Comparison of ENCODE assay signal across 8 mouse cellular contexts in the genomic region with DNA sequence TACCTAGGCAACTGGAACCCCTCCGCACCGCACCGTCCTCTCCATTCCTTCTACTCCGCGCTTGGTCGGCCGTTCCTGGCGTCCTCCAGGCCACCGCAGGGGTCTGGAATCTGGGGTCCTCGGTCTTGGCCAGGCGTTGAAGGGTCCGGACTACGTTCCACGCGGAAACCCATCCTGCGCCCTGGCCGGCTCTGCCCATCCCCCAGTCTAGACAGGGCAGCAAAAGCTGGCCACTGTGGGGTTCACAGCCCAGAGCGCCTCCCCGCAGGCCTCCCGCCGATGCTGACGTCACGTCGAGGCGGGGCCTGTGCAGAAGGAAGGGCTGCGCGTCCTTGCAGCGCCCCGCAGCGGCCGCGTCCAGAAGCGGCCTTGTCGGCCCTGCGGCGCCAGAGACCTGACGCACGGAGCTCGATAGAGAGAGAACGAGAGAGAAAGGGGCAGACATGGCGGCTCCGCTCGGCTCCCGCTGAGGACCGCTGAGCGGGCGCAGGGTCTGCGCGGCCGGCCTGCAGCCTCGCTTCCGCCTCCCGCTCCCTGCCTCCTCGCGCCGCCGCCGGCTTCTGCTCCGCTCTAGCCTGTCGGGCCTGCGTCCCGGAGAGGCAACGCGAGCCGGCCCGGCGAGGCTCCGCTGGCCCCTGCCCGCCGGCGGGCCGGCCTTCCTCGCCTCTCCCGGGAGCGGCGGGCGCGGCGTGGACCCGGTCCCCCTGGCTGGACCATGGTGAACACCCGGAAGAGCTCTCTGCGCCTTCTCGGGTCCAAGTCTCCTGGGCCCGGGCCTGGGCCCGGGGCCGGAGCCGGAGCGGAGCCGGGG. TPM values are rescaled to one million over a fixed set of nuclear protein-coding genes. Genes with fewer than 3 reads are reported as not detected.
A peak's percentile ranks its signal among the peaks of the same experiment; 100 is the strongest.
DNase-seq lines count a peak whose midpoint lies in the region; ATAC-seq lines count a peak whose summit lies in the region.

Atad2b (plus strand) TSS at position 360 of the 811 bp plus-strand sequence.

- no peaks in the 10 kb centered on the region for H3K9me3 ChIP-seq in hindbrain, embryonic 13.5 days

- peaks cover 17% of the 10 kb centered on the region for H3K4me1 ChIP-seq in hindbrain, embryonic 13.5 days (replicated peaks)

- no peaks in the 10 kb centered on the region for H3K27me3 ChIP-seq in hindbrain, embryonic 13.5 days

- peak; percentile 96 for ATAC-seq in hindbrain, embryonic 13.5 days (ENCODE audit: low FRiP score)

- under 1% methylated on average over 54 of the region's 89 CpGs for WGBS in hindbrain, embryonic 13.5 days

- H3K9ac ChIP-seq in hindbrain, embryonic 13.5 days: peak within 1 kb of the TSS; percentile 98

- DNase-seq in NIH3T3 (ENCODE audit: low read depth): peak; percentile 99
- DNase-seq in cerebellum, postnatal 10 days: peak; percentile 99
- DNase-seq in frontal cortex, postnatal 14 days (ENCODE audit: low spot score in 2 of 2): peak; percentile 92 to 96
- DNase-seq in layer of hippocampus, postnatal 25 days (ENCODE audit: extremely low spot score in 1 of 2, low spot score in 1 of 2): peak; percentile 94 to 97
- DNase-seq in lung, postnatal 25 days (ENCODE audit: low spot score): peak; percentile 97
- DNase-seq in retina, embryonic 14.5 days (ENCODE audit: low spot score): peak; percentile 97
- peak; percentile 99 for DNase-seq in thymus, postnatal 4 days

- peak within 1 kb of the TSS; percentile 99 for H3K27ac ChIP-seq in hindbrain, embryonic 13.5 days

- peak within 1 kb of the TSS; percentile 95 for H3K4me3 ChIP-seq in hindbrain, embryonic 13.5 days

- no peaks in the 10 kb centered on the region for H3K36me3 ChIP-seq in hindbrain, embryonic 13.5 days

- peak within 1 kb of the TSS; percentile 83 for H3K4me2 ChIP-seq in hindbrain, embryonic 13.5 days

RNA-seq across cellular contexts. Expression of gene Atad2b, which starts in this region (rescaled TPM):
- polyA plus RNA-seq in hindbrain, embryonic 13.5 days (2015; fragmentation: Nextera tagmentation; extraction: Ambion mirVana): 13.9 and 14.8 TPM in 2 replicates
- total RNA-seq in layer of hippocampus, postnatal 25 days (2021): 10 to 100 TPM; 28.1 to 36.0 TPM

Comparison
In these comparisons a context has a peak if more than half of its experiments do, and no peak if none do; other contexts are left out.
1. Peak in every context shown above with its lines: DNase-seq, ATAC-seq, H3K4me3 ChIP-seq and H3K27ac ChIP-seq.